Mouse (Mus musculus) left cerebral cortex, adult 8-10 months (tissue): ENCODE data around the gene 4833427G06Rik. TPM values are rescaled to one million over a fixed set of nuclear protein-coding genes. Genes with fewer than 3 reads are reported as not detected.

Experiments used
- DNase-seq, 2 experiments: peaks; one replicate each; pipeline ENCODE4 v3.0.0; 2022; ENCODE audit warnings: low spot score in 2 of 2
- microRNA-seq, 2 experiments: library from miRNA; unstranded; fragments of <30 nt; microRNA quantifications; one replicate each; pipeline ENCODE4 v1.2.0; 2022
- total RNA-seq, 4 experiments: library from RNA; stranded (reverse); gene quantifications; 2 replicates each; pipeline ENCODE4 v1.2.4; 2022

4833427G06Rik gene
- total RNA-seq, 4 experiments from 2014 or later: 0.39 TPM; not detected in 3

DNA sequence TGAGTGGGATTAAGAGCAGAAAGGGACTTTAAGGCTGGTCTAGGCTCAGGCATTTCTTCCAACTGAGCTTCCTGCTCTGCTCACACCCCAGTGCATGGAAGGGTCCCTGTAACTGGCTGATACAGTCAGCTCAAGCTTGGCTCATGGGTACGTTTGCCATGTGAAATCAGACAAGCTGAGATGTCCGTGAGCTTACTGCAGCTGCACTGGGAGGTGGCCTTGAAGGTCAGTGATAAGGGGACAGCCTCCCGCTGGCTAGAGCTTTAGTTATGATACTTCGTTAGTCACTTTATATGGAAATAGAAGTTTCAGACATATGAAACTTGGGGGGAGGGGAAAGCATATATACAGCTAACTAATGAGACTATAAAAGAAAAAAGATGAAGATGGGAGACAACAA, 31.1 kb downstream of the 4833427G06Rik start:
- no peak for DNase-seq

DNA sequence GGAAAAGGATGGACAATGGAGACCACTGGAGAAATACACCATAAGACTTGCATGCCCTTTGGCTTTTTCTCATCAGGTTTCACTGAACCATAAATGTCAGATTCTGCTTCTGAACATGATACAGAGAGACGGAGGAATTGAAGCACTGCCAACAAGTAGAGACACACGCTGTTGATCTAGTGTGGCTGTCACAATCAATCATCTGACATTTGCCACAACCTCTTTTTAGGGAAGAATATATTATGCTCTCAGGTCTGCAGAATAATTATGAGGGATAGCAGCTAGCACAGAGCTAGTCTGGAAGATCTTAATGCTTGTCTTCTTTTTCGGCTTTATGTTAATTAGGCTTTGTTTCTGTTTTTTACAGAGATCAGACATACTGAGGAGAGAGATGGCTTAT, 33.7 kb downstream of the 4833427G06Rik start:
- DNase-seq: no peak

- no peak for DNase-seq
These were observed 41.3 kb downstream of the 4833427G06Rik start, which contains the start of gene Btg4 for GRCm38 (mm10) chr9:51060601-51061000. TSS of gene Btg4 (plus strand) at chr9:51060901.

DNA sequence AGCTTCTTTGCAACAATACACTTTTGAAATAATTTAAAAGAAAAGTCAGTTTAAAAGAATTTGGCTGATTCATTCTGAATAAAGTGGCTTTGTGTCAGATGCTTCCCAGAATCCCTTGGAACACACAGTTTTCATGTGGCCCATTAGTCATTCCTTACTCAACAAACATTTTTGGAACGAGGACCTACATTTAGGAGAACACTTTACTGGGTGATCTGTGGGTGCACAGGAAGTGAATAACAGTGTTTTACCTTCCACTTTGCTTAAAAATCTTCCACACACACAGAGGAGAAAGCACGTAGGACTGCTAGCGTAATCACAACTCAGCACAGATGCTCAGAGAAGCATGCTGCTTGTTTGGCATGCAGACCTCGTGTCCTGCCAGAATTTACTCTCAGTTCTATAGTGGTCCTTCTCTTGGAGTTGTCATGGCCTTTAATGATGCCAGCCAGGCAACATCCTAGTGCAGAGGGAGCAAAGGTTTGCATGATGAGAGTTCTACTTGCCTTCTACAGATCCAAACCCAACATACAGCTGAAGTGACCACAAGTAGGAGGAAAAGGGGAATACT, 42.8 kb downstream of the 4833427G06Rik start:
- DNase-seq: peak in 1 of 2 experiments; percentile 39

GRCm38 (mm10) chr9:51056360-51057324, 45.2 kb downstream of the 4833427G06Rik start:
- DNase-seq: no peak

GRCm38 (mm10) chr9:51052180-51052579, 49.7 kb downstream of the 4833427G06Rik start:
- no peak for DNase-seq

- DNase-seq: no peak
These were observed 59.7 kb downstream of the 4833427G06Rik start for GRCm38 (mm10) chr9:51042136-51042535.

DNA sequence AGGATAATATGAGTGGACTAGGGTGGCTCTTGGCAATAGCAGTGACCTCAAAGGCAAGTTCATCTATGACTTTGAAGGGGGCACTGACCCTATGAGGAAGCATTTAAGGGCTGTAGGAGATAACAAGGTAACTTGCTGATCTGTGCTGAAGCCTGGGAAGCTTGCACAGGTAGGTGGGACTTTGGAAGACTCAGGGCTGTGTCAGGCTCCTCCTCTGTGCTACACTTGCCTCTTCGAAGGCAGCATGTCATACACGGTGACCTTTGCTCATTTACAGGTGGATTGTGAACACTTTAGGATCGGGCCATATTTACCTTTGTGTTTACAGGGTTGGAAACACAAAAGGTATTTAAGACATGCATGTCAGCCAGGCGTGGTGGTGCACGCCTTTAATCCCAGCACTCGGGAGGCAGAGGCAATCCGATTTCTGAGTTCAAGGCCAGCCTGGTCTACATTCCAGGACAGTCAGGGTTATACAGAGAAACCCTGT, 60.3 kb downstream of the 4833427G06Rik start:
- no peak for DNase-seq

- DNase-seq: no peak
These were observed 68.9 kb downstream of the 4833427G06Rik start for GRCm38 (mm10) chr9:51032785-51033529.

DNA sequence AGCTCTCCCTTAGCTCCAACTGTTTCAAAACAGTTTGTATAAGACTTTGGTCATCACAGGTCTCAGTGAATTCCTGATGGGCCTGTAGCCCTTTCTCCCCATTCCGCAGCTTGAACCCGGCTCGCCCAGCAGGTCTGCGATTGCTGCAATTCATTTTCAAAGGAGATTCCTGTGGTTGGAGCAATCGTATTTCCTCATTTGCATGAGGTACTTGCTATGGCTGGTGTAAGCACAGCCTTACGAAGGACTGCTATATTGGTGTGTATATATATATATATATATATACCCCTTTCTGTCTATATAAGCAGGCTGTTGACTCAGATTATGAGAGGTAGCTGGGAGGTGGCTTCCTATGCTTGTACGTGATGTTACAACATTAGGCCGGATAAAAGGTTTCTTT, 69.6 kb downstream of the 4833427G06Rik start:
- DNase-seq: no peak

GRCm38 (mm10) chr9:51031603-51032002, 70.3 kb downstream of the 4833427G06Rik start:
- DNase-seq: no peak

Small RNAs within 50 kb of the gene (microRNA-seq; reads per million reads assigned to microRNA genes)
- gene Mir34b: 14.7 to 41.0 reads per million in 2 experiments
- 263 to 691 reads per million in 2 experiments for gene Mir34c

Other genes starting within 250 kb of the 4833427G06Rik start
- gene Sik2, start 93.0 kb downstream of the 4833427G06Rik start, total RNA-seq: 10 to 100 TPM; 41.2 to 49.3 (median 43.6) TPM
- gene Btg4, start 41.2 kb downstream of the 4833427G06Rik start, total RNA-seq: not detected
- 1 to 10 TPM; 4.2 to 6.4 (median 5.3) TPM for gene Layn, start 25.0 kb downstream of the 4833427G06Rik start, total RNA-seq
- gene Gm32742, start 63.4 kb upstream of the 4833427G06Rik start, total RNA-seq: not detected
- under 1 TPM in 1 of 4 experiments, not detected in 3; 0.20 TPM for gene Pou2af1, start 111.6 kb upstream of the 4833427G06Rik start, total RNA-seq
- 1 to 10 TPM in 2 of 4 experiments, under 1 TPM in 2; 0.80 to 1.2 (median 1.0) TPM for gene Colca2, start 176.5 kb upstream of the 4833427G06Rik start, total RNA-seq
- gene 1810046K07Rik, start 226.8 kb upstream of the 4833427G06Rik start, total RNA-seq: not detected